Mouse (Mus musculus): Measurements from ENCODE around the gene Gstm5.

GRCm38 (mm10) chr3:107917097-107917496, 21.5 kb downstream of the Gstm5 start:
- TF ChIP-seq CTCF (IDR thresholded peaks at IDR 0.05; ENCODE audit: low read depth): peak; percentile 41; the same call in 1 of the 2 replicates
- no peak for TF ChIP-seq EP300 (IDR thresholded peaks at IDR 0.05; ENCODE audit: low read depth)

Data from liver, embryonic 14.5 days (tissue).